Mouse (Mus musculus): ENCODE data around the gene Tldc1.

Gene Tldc1

DNA sequence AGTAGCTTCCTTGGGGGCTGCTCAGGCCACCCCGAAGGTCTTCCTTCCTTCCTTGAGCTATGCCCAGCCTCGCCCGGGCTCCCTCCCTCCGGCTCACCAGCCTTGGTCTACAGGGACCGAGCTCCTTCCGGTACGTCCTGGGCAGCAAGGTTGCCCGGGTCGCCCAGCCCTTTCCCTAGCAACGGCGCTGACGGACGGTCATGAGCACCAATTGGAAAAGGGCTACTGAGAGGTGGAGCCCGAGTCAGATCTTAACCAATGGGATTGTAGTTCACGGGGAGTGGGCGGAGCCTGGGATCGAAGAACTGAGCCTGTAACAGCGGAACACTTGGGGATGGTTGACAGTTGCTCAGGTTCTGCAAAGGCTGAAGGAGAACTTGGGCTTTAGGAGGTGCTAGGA lies at the start of gene Tldc1:
TSS of gene Tldc1 (minus strand) at position 154 of the 400 bp plus-strand sequence.
- DNase-seq (ENCODE audit: low spot score in 2 of 2), result peak; percentile 98 to 99

- DNase-seq (ENCODE audit: low spot score in 2 of 2), result no peak
Observed at GRCm38 (mm10) chr8:119827721-119828153, 49.5 kb upstream of the Tldc1 start.

DNA sequence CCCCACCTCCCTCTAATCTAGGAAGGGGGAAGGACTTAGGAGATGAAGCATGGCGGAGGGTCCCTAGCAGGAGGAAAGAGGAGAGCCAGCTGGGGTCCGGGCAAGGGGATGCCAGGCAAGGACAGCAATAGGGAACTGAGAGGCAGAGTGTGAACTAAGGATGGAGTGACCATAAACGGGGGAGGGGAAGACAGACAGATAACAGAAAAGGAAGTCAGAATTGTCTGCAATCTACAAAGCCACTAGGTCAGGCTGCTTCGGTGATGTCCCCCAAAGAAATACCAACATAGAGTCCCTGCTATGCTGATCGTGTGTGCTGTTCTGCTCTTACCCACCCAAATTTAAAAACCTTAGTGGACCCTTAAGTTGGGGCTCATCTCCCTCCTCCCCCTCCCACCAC lies 48.8 kb upstream of the Tldc1 start:
- DNase-seq (ENCODE audit: low spot score in 2 of 2), result no peak

DNA sequence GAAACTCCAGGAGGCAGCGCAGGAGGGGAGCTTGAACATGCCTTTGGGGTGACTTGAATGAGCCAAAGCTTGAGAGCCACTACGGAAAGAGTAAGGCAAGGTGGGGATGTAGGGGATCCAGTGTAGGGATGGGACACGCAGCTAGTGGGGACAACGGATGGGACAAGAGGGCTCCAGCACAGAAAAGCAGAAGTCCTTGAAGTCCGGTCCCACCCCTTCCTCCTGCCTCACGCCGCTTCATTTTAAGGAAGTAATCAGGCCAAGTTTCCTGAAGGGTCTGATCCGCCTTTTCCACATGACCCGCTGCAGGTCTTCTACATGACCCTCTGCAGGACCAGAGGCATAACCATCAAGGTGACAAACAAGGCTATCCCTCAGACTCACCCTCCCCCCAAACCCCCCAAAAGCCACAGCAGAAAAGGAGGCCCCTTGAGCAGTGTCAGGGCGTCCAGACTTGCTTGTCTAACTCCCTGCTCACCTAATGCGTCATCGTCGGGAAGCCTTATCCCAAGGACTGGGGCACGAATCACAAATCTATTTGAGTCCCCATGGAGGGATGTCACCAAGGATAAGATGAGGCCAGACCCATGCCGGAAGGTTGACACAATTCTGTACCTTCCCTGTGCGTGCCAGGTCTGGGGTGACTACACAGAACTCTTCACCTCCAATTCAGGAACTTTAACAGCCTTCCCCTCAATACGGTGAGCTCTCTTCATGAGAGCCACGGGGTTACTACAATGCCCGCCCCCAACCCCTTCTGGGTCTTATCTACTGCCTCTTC lies 47.9 kb upstream of the Tldc1 start:
- DNase-seq (ENCODE audit: low spot score in 2 of 2), result no peak

GRCm38 (mm10) chr8:119824809-119825273 lies 46.6 kb upstream of the Tldc1 start:
- no peak for DNase-seq (ENCODE audit: low spot score in 2 of 2)

DNA sequence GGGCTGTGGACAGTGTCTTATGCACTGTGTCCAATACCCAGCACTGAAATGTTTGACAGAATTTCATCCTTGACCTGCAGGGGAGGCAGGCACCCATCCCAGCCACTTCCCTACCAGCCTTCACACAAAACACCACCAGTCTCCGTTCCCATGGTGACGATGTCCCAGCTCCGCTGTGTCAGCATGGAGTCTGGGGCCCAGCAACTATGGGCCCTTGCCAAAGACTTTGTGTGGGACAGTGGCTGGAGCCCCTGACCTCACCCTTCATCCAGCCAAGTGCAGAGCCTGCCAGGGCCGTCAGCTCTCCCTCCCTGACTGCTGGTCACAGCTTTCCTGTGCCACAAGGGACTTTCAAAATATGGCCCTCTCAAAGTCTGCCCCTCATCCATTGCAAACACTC lies 45.9 kb upstream of the Tldc1 start:
- no peak for DNase-seq (ENCODE audit: low spot score in 2 of 2)

DNA sequence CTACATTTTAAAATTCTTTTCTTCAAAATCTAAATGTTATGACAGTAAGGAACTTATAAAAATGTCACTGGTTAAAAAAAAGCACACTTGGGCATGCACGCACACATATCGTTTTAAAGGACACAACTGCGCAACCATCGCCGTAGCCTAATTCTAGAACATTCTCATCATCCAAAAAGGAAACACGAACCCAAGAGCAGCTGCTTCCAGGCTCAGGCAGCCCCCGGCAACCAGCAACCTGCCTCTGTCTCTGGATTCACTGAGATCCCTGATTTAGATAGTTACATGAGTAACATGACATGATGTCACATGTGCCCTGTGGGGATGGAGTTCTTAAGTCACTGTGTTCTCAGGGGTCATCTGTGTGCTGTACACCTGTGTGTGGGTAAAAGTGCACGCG lies 45.1 kb upstream of the Tldc1 start:
- no peak for DNase-seq (ENCODE audit: low spot score in 2 of 2)

DNA sequence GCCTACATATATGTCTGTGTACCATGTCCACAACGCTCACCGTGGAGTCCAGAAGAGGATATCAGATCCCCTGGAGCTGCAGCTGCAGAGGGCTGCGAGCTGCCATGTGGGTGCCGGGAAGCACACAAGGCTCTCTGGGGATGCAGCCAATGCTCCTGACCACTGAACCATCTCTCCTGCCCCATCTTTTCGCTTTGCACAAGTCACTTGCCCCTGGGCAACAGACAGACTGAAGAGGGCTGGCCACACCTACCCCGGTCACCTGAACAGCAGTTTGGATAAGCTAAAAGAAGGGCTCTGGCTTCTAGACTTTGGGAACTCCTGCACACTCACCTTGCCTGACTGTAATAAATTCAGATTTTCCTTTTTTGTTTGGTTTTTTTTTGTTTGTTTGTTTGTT lies 43.5 kb upstream of the Tldc1 start:
- DNase-seq (ENCODE audit: low spot score in 2 of 2), result no peak

GRCm38 (mm10) chr8:119819976-119820375 lies 41.8 kb upstream of the Tldc1 start:
- DNase-seq (ENCODE audit: low spot score in 2 of 2), result no peak

- no peak for DNase-seq (ENCODE audit: low spot score in 2 of 2)
Observed at GRCm38 (mm10) chr8:119819316-119819715, 41.1 kb upstream of the Tldc1 start.

DNA sequence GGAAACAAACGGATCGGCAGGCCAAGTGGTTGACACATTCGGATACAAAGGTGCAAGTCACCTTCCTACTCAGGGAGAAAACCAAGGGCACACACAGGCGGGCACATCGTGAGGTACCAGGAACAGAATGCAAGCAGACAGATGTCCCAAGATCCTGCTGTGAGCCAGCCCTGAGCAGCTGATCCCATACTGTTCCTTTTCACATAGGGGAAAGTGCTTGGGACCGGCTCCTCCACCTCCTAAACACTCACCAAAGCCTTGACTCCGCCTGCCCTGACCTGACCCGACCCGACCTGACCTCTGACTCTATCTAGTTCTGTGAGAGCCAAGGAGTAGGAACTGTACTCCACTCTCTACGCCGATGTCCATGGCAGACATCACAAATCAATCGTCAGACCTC lies 39.2 kb upstream of the Tldc1 start:
- no peak for DNase-seq (ENCODE audit: low spot score in 2 of 2)

GRCm38 (mm10) chr8:119816219-119816618 lies 38.0 kb upstream of the Tldc1 start:
- DNase-seq (ENCODE audit: low spot score in 2 of 2), result no peak

DNA sequence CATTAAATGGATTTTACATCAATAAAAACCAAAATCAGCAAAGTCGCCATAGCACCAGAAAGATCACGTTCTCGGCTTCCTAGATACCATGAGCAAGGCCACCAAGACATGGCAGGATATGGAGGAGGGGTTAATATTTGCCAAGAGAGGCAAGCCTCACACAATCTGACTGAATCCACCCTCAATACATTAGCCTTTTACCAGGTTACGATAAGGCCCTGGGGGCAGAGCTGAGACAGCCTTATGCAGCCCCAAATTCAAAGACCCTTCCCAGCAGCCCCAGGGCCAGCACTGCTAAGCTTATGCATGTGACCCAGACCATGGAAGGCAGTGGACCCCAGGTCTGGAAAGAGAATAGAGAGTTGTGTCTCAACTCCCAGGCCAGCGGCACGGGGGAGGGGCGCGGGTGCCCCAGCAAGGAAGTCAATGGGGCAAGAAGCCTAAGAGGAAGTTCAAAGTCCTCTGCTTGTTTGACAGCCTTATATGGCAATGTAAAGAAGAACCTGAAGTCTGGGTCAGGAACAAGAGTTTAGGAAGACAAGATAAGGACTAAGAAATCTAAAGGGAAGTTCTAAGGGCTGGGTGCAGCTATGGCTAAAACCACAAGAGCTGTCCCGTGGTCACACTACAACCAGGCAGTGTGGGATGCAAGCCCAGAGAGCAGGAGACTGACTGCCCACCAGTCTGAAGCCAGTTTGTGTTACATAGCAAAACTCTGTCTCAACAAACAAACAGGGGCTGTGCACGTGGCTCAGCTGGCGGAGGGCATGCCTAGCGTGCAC lies 34.6 kb upstream of the Tldc1 start:
- DNase-seq (ENCODE audit: low spot score in 2 of 2), result peak; percentile 43 to 60

DNA sequence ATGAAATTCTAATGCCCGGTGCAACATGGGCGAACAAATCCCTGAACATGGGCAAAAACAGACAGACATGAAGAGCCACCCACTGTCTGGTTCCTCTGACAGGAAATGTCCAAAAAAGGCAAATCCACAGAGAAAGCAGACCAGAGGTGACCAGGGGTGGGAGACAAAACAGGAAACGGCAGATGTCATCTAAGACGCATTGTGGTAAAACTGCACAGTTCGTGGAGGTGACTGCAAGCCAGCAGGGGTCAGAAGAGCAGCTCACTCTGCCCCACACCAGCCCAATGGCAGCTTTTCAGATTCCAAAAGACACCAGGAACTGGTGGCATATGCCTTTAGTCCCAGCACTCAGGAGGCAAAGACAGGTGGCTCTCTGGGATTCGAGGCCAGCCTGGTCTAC lies 33.7 kb upstream of the Tldc1 start:
- peak in 1 of 2 experiments; percentile 40 for DNase-seq (ENCODE audit: low spot score in 2 of 2)

GRCm38 (mm10) chr8:119810953-119811499 lies 32.8 kb upstream of the Tldc1 start:
- no peak for DNase-seq (ENCODE audit: low spot score in 2 of 2)

- no peak for DNase-seq (ENCODE audit: low spot score in 2 of 2)
Observed at GRCm38 (mm10) chr8:119810127-119810868, 32.1 kb upstream of the Tldc1 start.

DNA sequence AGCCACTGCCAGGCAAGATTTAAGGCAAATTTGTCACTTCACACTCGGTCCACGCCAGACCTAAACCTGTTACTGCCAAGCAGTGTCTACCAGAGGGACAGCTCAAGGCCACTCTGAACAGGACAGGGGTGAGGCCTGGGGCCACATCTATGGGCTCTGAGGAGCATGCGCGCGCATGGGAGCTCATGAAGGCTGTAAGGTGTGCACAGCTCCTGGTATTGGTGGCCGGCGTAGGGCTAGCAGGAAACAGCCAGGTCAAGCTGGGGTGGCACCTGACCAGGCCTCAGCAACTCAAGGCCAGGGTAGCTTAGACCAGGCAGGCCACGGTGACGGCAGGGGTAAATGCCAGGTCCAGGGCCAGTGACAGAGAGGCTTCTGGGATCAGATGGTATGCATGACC lies 31.4 kb upstream of the Tldc1 start:
- DNase-seq (ENCODE audit: low spot score in 2 of 2), result no peak

GRCm38 (mm10) chr8:119807687-119808086 lies 29.5 kb upstream of the Tldc1 start:
- DNase-seq (ENCODE audit: low spot score in 2 of 2), result no peak

GRCm38 (mm10) chr8:119806422-119807263 lies 28.4 kb upstream of the Tldc1 start:
- DNase-seq (ENCODE audit: low spot score in 2 of 2), result peak in 1 of 2 experiments; percentile 58

DNA sequence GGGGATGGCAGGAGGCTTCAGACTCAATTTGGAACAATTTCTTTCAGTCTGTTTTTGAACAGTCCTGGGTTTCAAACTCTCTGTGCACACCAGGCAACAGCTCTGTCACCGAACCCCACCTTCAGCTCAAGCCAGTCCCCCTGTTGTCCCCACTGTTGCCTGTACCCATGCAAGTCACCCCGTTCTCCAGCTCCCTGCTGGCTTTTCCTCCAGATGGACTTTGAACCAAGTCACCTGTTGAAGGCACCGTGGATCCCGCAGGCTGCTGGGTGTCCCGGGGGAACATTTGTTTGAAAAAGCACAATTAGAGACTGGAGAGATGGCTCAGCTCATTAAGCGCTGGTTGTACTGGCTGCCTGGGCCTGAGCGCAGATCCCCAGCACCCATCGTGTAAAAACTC lies 27.1 kb upstream of the Tldc1 start:
- no peak for DNase-seq (ENCODE audit: low spot score in 2 of 2)

- DNase-seq (ENCODE audit: low spot score in 2 of 2), result no peak
Observed at GRCm38 (mm10) chr8:119802592-119802991, 24.4 kb upstream of the Tldc1 start.
